Mouse (Mus musculus) left cerebral cortex, adult 8-10 months (tissue): ENCODE data around the gene Cadps. TPM values are rescaled to one million over a fixed set of nuclear protein-coding genes. Genes with fewer than 3 reads are reported as not detected.

Experiments
- DNase-seq, 2 experiments: peaks; one replicate each; pipeline ENCODE4 v3.0.0; 2022; ENCODE audit warnings: low spot score in 2 of 2
- total RNA-seq, 4 experiments: library from RNA; stranded (reverse); gene quantifications; 2 replicates each; pipeline ENCODE4 v1.2.4; 2022

Cadps gene
- total RNA-seq = 100 to 1,000 TPM; 216 to 245 (median 229) TPM

- DNase-seq = peak; percentile 66 to 76
Measured at GRCm38 (mm10) chr14:12822491-12823219, at the start of gene Cadps. TSS of gene Cadps (minus strand) at chr14:12823079.

- no peak for DNase-seq
Measured at GRCm38 (mm10) chr14:12869605-12870004, 46.7 kb upstream of the Cadps start.

- peak in 1 of 2 experiments; percentile 24 for DNase-seq
Measured at GRCm38 (mm10) chr14:12865258-12865657, 42.4 kb upstream of the Cadps start.

- no peak for DNase-seq
Measured at GRCm38 (mm10) chr14:12843860-12844259, 21.0 kb upstream of the Cadps start.

GRCm38 (mm10) chr14:12839471-12839870 is 16.6 kb upstream of the Cadps start:
- DNase-seq = no peak

- DNase-seq = no peak
Measured at GRCm38 (mm10) chr14:12838949-12839348, 16.1 kb upstream of the Cadps start.

- DNase-seq = no peak
Measured at GRCm38 (mm10) chr14:12838323-12838722, 15.4 kb upstream of the Cadps start.

GRCm38 (mm10) chr14:12837902-12838301 is 15.0 kb upstream of the Cadps start:
- DNase-seq = no peak

- no peak for DNase-seq
Measured at GRCm38 (mm10) chr14:12823781-12824180, 902 bp upstream of the Cadps start.

- DNase-seq = peak; percentile 62 to 67
Measured at GRCm38 (mm10) chr14:12821831-12822490, 918 bp downstream of the Cadps start.

- DNase-seq = peak in 1 of 2 experiments; percentile 23
Measured at GRCm38 (mm10) chr14:12821156-12821813, 1.6 kb downstream of the Cadps start.

- DNase-seq = no peak
Measured at GRCm38 (mm10) chr14:12820149-12820548, 2.7 kb downstream of the Cadps start.

DNA sequence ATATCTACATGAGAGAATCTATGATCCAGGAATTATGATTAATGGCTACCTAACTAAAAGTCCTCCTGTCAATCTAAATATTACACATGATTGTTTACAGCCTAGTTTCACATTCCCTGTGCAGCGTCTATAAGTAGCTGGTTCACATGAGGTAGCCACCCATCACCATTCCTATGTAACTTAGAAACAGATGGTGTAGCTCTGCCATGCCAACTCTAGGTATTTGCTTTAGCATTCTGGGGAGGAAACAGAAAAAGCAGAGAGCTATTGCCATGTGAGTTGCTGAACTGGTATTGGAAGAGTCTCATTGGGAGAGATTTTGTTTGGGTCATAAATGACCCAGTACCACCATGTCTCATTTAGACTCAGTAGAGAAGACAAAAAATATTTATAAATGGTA is 4.4 kb downstream of the Cadps start:
- no peak for DNase-seq

GRCm38 (mm10) chr14:12812072-12812471 is 10.8 kb downstream of the Cadps start:
- DNase-seq = no peak

GRCm38 (mm10) chr14:12802995-12803394 is 19.9 kb downstream of the Cadps start:
- no peak for DNase-seq

GRCm38 (mm10) chr14:12801100-12801499 is 21.8 kb downstream of the Cadps start:
- no peak for DNase-seq

DNA sequence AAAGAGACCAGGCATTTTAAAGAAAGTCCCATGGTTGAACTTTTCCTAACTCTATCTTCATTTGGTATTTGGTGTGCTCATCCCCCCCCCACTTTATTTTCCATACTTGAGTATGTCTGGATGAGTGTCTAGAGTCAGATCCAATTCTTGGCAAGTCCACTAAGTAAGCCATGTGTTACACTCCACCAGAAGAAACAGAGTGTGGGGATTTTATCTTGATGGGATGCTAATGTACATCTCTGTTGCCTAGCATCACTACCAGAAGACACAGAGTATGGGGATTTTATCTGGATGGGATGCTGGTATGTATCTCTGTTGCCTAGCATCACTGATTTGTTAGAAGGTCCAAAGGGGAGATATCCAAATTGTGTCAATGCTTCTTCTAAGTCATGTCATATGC is 24.0 kb downstream of the Cadps start:
- DNase-seq = no peak

- DNase-seq = no peak
Measured at GRCm38 (mm10) chr14:12784296-12784695, 38.6 kb downstream of the Cadps start.

GRCm38 (mm10) chr14:12780016-12780415 is 42.9 kb downstream of the Cadps start:
- DNase-seq = peak in 1 of 2 experiments; percentile 28

DNA sequence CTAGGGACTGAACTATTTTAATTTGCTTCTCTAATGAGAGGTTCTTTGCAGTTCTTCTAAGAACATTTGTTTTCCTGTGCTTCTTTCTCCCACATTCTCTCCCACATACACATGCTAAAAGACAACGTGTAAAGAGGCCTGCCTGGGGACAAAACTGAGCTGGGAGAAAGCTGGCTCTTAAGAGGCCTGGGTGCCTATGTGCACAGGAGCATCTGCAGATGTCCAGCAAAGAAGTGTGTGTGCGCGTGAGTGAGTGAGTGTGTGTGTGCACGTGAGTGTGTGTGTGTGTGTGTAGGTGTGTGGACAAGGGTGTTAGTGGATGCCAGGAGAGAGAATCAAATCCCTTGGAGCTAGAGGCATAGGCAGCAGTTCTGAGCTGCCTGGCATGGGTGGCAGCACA is 44.9 kb downstream of the Cadps start:
- DNase-seq = peak; percentile 13 to 71

GRCm38 (mm10) chr14:12768870-12769269 is 54.0 kb downstream of the Cadps start:
- DNase-seq = no peak

GRCm38 (mm10) chr14:12753237-12753636 is 69.6 kb downstream of the Cadps start:
- DNase-seq = peak in 1 of 2 experiments; percentile 23
